Mouse (Mus musculus): Measurements from ENCODE around the gene Plxnb1.

DNA sequence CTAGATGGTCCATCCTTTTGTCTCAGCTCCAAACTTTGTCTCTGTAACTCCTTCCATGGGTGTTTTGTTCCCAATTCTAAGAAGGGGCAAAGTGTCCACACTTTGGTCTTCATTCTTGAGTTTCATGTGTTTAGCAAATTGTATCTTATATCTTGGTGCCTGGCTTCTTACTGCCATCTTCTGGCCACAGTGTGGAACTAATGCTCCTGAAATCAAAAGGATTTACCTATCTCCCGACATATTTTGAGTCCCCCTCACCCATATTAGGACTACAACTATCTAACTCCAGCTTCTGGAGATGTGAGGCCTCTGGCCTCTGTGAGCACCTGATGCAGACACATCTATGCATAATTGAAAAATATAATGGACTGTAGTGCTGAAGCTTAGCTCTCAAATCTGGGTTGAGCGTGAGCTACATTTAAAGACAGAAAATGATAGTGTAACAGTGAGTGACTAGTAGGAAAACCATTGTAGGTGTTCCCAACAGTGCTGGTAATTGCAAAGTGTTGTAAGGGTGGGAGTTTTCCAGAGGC, 27.4 kb downstream of the Plxnb1 start:
- TF ChIP-seq POLR2A (IDR thresholded peaks at IDR 0.05; ENCODE audit: borderline replicate concordance, low read depth, low read length), result no peak
- no peak for TF ChIP-seq CTCF (IDR thresholded peaks at IDR 0.05; ENCODE audit: low read depth, low read length)
